Mouse (Mus musculus) MEL (cell line): ENCODE measurements around the gene Padi6. TPM values are rescaled to one million over a fixed set of nuclear protein-coding genes. Genes with fewer than 3 reads are reported as not detected.

Experiments used
- DNase-seq: peaks from one replicate; pipeline ENCODE4 v3.0.0; 2011; ENCODE audit warnings: low read depth, low spot score
- H3K27ac ChIP-seq: 2 replicates; pipeline ENCODE4 v1.5.1; 2012; ENCODE audit warnings: low read depth, mild to moderate bottlenecking, control low read depth, low read length, moderate library complexity; ENCODE audit not compliant: control insufficient read depth
- H3K27me3 ChIP-seq, 2 experiments: fragments of 150-350 bp in 1 of 2; sonication (generic) in 1 of 2; 2 replicates each; pipeline ENCODE4 v1.6.1; 2012; ENCODE audit warnings: low read length in 2 of 2, mild to moderate bottlenecking in 2 of 2, improper control_type of control experiment in 1 of 2, moderate library complexity in 1 of 2; ENCODE audit not compliant: insufficient read depth in 2 of 2, control insufficient read depth in 1 of 2
- H3K36me3 ChIP-seq, 2 experiments: 2 replicates each; pipeline ENCODE4 v1.6.1; 2012 to 2014; ENCODE audit warnings: low read length in 2 of 2, improper control_type of control experiment in 1 of 2, inconsistent platforms in 1 of 2, mild to moderate bottlenecking in 1 of 2; ENCODE audit not compliant: insufficient read depth in 2 of 2, control insufficient read depth in 1 of 2
- H3K4me1 ChIP-seq, 2 experiments: fragments of 150-350 bp in 1 of 2; sonication (generic) in 1 of 2; 2 replicates each; pipeline ENCODE4 v1.6.1; 2012; ENCODE audit warnings: low read length in 2 of 2, improper control_type of control experiment in 1 of 2, mild to moderate bottlenecking in 1 of 2; ENCODE audit not compliant: insufficient read depth in 2 of 2, control insufficient read depth in 1 of 2
- H3K4me3 ChIP-seq, 2 experiments: fragments of 150-350 bp in 1 of 2; sonication (generic) in 1 of 2; 2 replicates each; pipeline ENCODE4 v1.5.1; 2012; ENCODE audit warnings: low read depth in 2 of 2, low read length in 2 of 2, mild to moderate bottlenecking in 2 of 2, moderate library complexity in 2 of 2, control low read depth in 1 of 2, improper control_type of control experiment in 1 of 2; ENCODE audit not compliant: control insufficient read depth in 1 of 2, insufficient read depth in 1 of 2
- H3K79me2 ChIP-seq: 2 replicates; pipeline ENCODE4 v1.6.1; 2012; ENCODE audit warnings: mild to moderate bottlenecking, low read length, moderate library complexity; ENCODE audit not compliant: control insufficient read depth, poor library complexity, insufficient read depth
- H3K9ac ChIP-seq: 2 replicates; pipeline ENCODE4 v1.6.1; 2012; ENCODE audit warnings: low read depth, mild to moderate bottlenecking, control low read depth, low read length, moderate library complexity; ENCODE audit not compliant: control insufficient read depth, poor library complexity, severe bottlenecking
- H3K9me3 ChIP-seq: fragments of 150-350 bp; sonication (generic); replicated peaks from 2 replicates; pipeline ENCODE4 v1.6.1; 2012; ENCODE audit warnings: mild to moderate bottlenecking, low read length, improper control_type of control experiment, moderate library complexity; ENCODE audit not compliant: insufficient read depth
- E2F4 ChIP-seq: IDR thresholded peaks from 2 replicates; pipeline ENCODE4 v1.6.1; 2011; ENCODE audit warnings: low read depth, low read length, improper control_type of control experiment, borderline replicate concordance
- ELF1 ChIP-seq: IDR thresholded peaks from 2 replicates; pipeline ENCODE4 v1.6.1; 2014; ENCODE audit warnings: low read depth, mild to moderate bottlenecking, inconsistent platforms, low read length, improper control_type of control experiment, moderate library complexity
- EP300 ChIP-seq, 2 experiments: IDR thresholded peaks; 2 replicates each; pipeline ENCODE4 v1.6.1; 2011; ENCODE audit warnings: improper control_type of control experiment in 2 of 2, low read length in 2 of 2, low read depth in 1 of 2, mild to moderate bottlenecking in 1 of 2
- ETS1 ChIP-seq: IDR thresholded peaks from 2 replicates; pipeline ENCODE4 v1.6.1; 2012; ENCODE audit warnings: low read depth, mild to moderate bottlenecking, inconsistent platforms, low read length, improper control_type of control experiment, moderate library complexity
- GATA1 ChIP-seq: IDR thresholded peaks from 2 replicates; pipeline ENCODE4 v1.6.1; 2011; ENCODE audit warnings: low read depth, low read length, improper control_type of control experiment
- HCFC1 ChIP-seq: IDR thresholded peaks from 2 replicates; pipeline ENCODE4 v1.6.1; 2012; ENCODE audit warnings: low read depth, mild to moderate bottlenecking, inconsistent platforms, low read length, improper control_type of control experiment, moderate library complexity
- MXI1 ChIP-seq: IDR thresholded peaks from 2 replicates; pipeline ENCODE4 v1.6.1; 2011; ENCODE audit warnings: mild to moderate bottlenecking, low read depth, low read length, improper control_type of control experiment
- NELFE ChIP-seq: IDR thresholded peaks from 2 replicates; pipeline ENCODE4 v1.6.1; 2011; ENCODE audit warnings: low read depth, low read length, improper control_type of control experiment
- POLR2A ChIP-seq, 2 experiments: IDR thresholded peaks; 2 replicates each; pipeline ENCODE4 v1.6.1; 2011 to 2012; ENCODE audit warnings: low read length in 2 of 2, mild to moderate bottlenecking in 2 of 2, control low read depth in 1 of 2, improper control_type of control experiment in 1 of 2, low read depth in 1 of 2, moderate library complexity in 1 of 2; ENCODE audit not compliant: control insufficient read depth in 1 of 2, insufficient read depth in 1 of 2, poor library complexity in 1 of 2
- POLR2AphosphoS2 ChIP-seq: IDR thresholded peaks from 2 replicates; pipeline ENCODE4 v1.6.1; 2011; ENCODE audit warnings: low read length, improper control_type of control experiment
- RCOR1 ChIP-seq: IDR thresholded peaks from 2 replicates; pipeline ENCODE4 v1.6.1; 2012; ENCODE audit warnings: low read depth, mild to moderate bottlenecking, inconsistent platforms, low read length, improper control_type of control experiment
- SIN3A ChIP-seq: IDR thresholded peaks from 2 replicates; pipeline ENCODE4 v1.6.1; 2012; ENCODE audit warnings: low read length, improper control_type of control experiment, inconsistent platforms
- TAL1 ChIP-seq: IDR thresholded peaks from 2 replicates; pipeline ENCODE4 v1.6.1; 2012; ENCODE audit warnings: mild to moderate bottlenecking, inconsistent platforms, low read length, moderate library complexity, mixed read lengths
- TBP ChIP-seq: IDR thresholded peaks from 2 replicates; pipeline ENCODE4 v1.8.0; 2011; ENCODE audit warnings: low read depth, low read length, improper control_type of control experiment
- TCF12 ChIP-seq: IDR thresholded peaks from 2 replicates; pipeline ENCODE4 v1.6.1; 2014; ENCODE audit warnings: low read depth, mild to moderate bottlenecking, inconsistent platforms, low read length, improper control_type of control experiment, moderate library complexity
- USF2 ChIP-seq, 2 experiments: IDR thresholded peaks; 2 replicates each; pipeline ENCODE4 v1.6.1; 2011 to 2012; ENCODE audit warnings: improper control_type of control experiment in 2 of 2, low read length in 2 of 2, borderline replicate concordance in 1 of 2, inconsistent platforms in 1 of 2, low read depth in 1 of 2, mild to moderate bottlenecking in 1 of 2; ENCODE audit not compliant: insufficient read depth in 1 of 2
- ZNF384 ChIP-seq: IDR thresholded peaks from 2 replicates; pipeline ENCODE4 v1.6.1; 2012; ENCODE audit warnings: low read depth, mild to moderate bottlenecking, inconsistent platforms, low read length, improper control_type of control experiment
- polyA plus RNA-seq, 2 experiments: library from polyadenylated mRNA; stranded (reverse) in 1 of 2; unstranded in 1 of 2; fragments of >175 nt in 1 of 2; fragments of >200 nt in 1 of 2; gene quantifications; 2 replicates each; pipeline versions ENCODE4 v1.2.1 to v1.2.4; 2012; ENCODE audit warnings: low replicate concordance in 2 of 2, low read depth in 1 of 2; ENCODE audit not compliant: insufficient read length in 2 of 2, insufficient read depth in 1 of 2, missing spikeins in 1 of 2
- total RNA-seq: library from RNA; depleted of rRNA; stranded (reverse); fragments of 300-350 nt; gene quantifications from 2 replicates; pipeline ENCODE4 v1.2.3, GENCODE M21; 2012

Gene Padi6
- total and polyA plus RNA-seq, 3 experiments = not detected

GRCm38 (mm10) chr4:140694551-140695060 is 47.8 kb downstream of the Padi6 start:
- Histone ChIP-seq H3K36me3 (peaks cover 0 to 48% of the 10 kb centered on the region in 2 experiments; a peak in 2 of 4 replicates), H3K4me3 (no peak overlapping the region), H3K9me3 (no peaks in the 10 kb centered on the region), H3K9ac (no peak overlapping the region; the same call in 1 of the 2 replicates), H3K27me3 (no peaks in the 10 kb centered on the region)
- no peak for DNase-seq
- TF ChIP-seq TBP (peak; percentile 45; the same call in 1 of the 2 replicates), ELF1 (no peak)
- TF ChIP-seq, all 39 proteins: peak for 1
- no peak overlapping the region for H3K27ac ChIP-seq
- peaks cover 4% of the 10 kb centered on the region; the same call in 1 of the 2 replicates for H3K79me2 ChIP-seq
- H3K4me1 ChIP-seq = peaks cover 17 to 56% of the 10 kb centered on the region in 2 experiments

DNA sequence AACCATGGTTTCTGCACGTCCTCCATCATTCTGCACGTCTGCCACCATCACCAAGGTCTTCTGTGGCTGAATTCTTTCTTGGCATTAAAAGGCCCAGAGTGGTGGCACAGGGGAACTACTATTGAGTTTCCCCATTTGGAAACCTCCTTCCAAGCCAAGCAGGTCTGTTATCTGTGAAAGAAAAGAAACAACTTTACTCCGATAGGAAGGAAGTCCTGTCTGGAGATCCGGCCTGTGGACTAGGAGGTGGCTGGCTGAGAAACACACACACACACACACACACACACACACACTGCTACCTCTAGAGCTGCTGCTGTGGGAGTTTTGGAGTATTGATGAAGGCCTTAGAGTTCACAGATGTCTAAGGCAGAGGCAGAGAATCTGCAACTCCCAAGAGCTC is 48.9 kb downstream of the Padi6 start:
- Histone ChIP-seq H3K27me3 (no peaks in the 10 kb centered on the region), H3K79me2 (no peaks in the 10 kb centered on the region), H3K4me3 (peak overlapping the region in 1 of 2 experiments; percentile 8; a peak in 1 of 4 replicates), H3K9ac (peak overlapping the region; percentile 50), H3K9me3 (no peaks in the 10 kb centered on the region), H3K27ac (peak overlapping the region; percentile 74), H3K36me3 (peaks cover 0 to 40% of the 10 kb centered on the region in 2 experiments; a peak in 2 of 4 replicates), H3K4me1 (peaks cover 15 to 49% of the 10 kb centered on the region in 2 experiments)
- no peak for TF ChIP-seq USF2 (IDR thresholded peaks at IDR 0.05; ENCODE audit: borderline replicate concordance in 1 of 2, insufficient read depth in 1 of 2, low read depth in 1 of 2, low read length in 2 of 2)
- 0 out of 2 replicates have a peak, but pooled peaks have one; percentile 21 for TF ChIP-seq SIN3A
- 0 out of 2 replicates have a peak, but pooled peaks have one; percentile 16 for TF ChIP-seq TBP
- TF ChIP-seq TCF12 = peak; percentile 49; the same call in 1 of the 2 replicates
- TF ChIP-seq TAL1 = 0 out of 2 replicates have a peak, but pooled peaks have one; percentile 26
- peak; percentile 57; the same call in 1 of the 2 replicates for TF ChIP-seq GATA1
- TF ChIP-seq ZNF384 = peak; percentile 65; the same call in 1 of the 2 replicates
- no peak for TF ChIP-seq E2F4
- peak; percentile 27 to 75; a peak in 3 of 4 replicates for TF ChIP-seq EP300 (IDR thresholded peaks at IDR 0.05; ENCODE audit: low read depth in 1 of 2, low read length in 2 of 2)
- TF ChIP-seq NELFE = peak; percentile 28; the same call in 1 of the 2 replicates
- peak; percentile 60 for TF ChIP-seq ETS1
- 0 out of 2 replicates have a peak, but pooled peaks have one; percentile 26 for TF ChIP-seq MXI1
- TF ChIP-seq HCFC1 = 0 out of 2 replicates have a peak, but pooled peaks have one; percentile 30
- peak; percentile 18; the same call in 1 of the 2 replicates for TF ChIP-seq RCOR1
- TF ChIP-seq POLR2A (IDR thresholded peaks at IDR 0.05; ENCODE audit: control insufficient read depth in 1 of 2, insufficient read depth in 1 of 2, low read depth in 1 of 2, low read length in 2 of 2, poor library complexity in 1 of 2) = peak in 1 of 2 experiments; percentile 20; a peak in 1 of 4 replicates
- no peak for TF ChIP-seq POLR2AphosphoS2
- peak; percentile 85 for DNase-seq
